Mouse (Mus musculus) MEL (cell line): ENCODE data around the gene Atp6v1g2.
A peak's percentile ranks its signal among the peaks of the same experiment; 100 is the strongest.

ENCODE experiments used
- CTCF ChIP-seq, 3 experiments: IDR thresholded peaks in 2 of 3; conservative IDR thresholded peaks in 1 of 3; 2 replicates each; pipeline ENCODE4 v1.5.1; 2011 to 2012; ENCODE audit warnings: low read length in 3 of 3, low read depth in 2 of 3, mild to moderate bottlenecking in 2 of 3, improper control_type of control experiment in 1 of 3, inconsistent platforms in 1 of 3, mixed read lengths in 1 of 3, moderate library complexity in 1 of 3; ENCODE audit not compliant: control insufficient read depth in 1 of 3, insufficient read depth in 1 of 3, poor library complexity in 1 of 3, severe bottlenecking in 1 of 3
- E2F4 ChIP-seq: IDR thresholded peaks from 2 replicates; pipeline ENCODE4 v1.6.1; 2011; ENCODE audit warnings: low read depth, low read length, improper control_type of control experiment, borderline replicate concordance
- MAFK ChIP-seq: IDR thresholded peaks from 2 replicates; pipeline ENCODE4 v1.6.1; 2011; ENCODE audit warnings: low read depth, mild to moderate bottlenecking, low read length, improper control_type of control experiment, borderline replicate concordance
- MAX ChIP-seq: IDR thresholded peaks from 2 replicates; pipeline ENCODE4 v1.6.1; 2011; ENCODE audit warnings: low read length, improper control_type of control experiment
- MYB ChIP-seq: IDR thresholded peaks from 2 replicates; pipeline ENCODE4 v1.6.1; 2011; ENCODE audit warnings: mild to moderate bottlenecking, low read depth, low read length, improper control_type of control experiment
- POLR2A ChIP-seq, 2 experiments: IDR thresholded peaks; 2 replicates each; pipeline ENCODE4 v1.6.1; 2011 to 2012; ENCODE audit warnings: low read length in 2 of 2, mild to moderate bottlenecking in 2 of 2, control low read depth in 1 of 2, improper control_type of control experiment in 1 of 2, low read depth in 1 of 2, moderate library complexity in 1 of 2; ENCODE audit not compliant: control insufficient read depth in 1 of 2, insufficient read depth in 1 of 2, poor library complexity in 1 of 2
- POLR2AphosphoS2 ChIP-seq: IDR thresholded peaks from 2 replicates; pipeline ENCODE4 v1.6.1; 2011; ENCODE audit warnings: low read length, improper control_type of control experiment
- TBP ChIP-seq: IDR thresholded peaks from 2 replicates; pipeline ENCODE4 v1.8.0; 2011; ENCODE audit warnings: low read depth, low read length, improper control_type of control experiment
- TCF12 ChIP-seq: IDR thresholded peaks from 2 replicates; pipeline ENCODE4 v1.6.1; 2014; ENCODE audit warnings: low read depth, mild to moderate bottlenecking, inconsistent platforms, low read length, improper control_type of control experiment, moderate library complexity
- ZNF384 ChIP-seq: IDR thresholded peaks from 2 replicates; pipeline ENCODE4 v1.6.1; 2012; ENCODE audit warnings: low read depth, mild to moderate bottlenecking, inconsistent platforms, low read length, improper control_type of control experiment

GRCm38 (mm10) chr17:35245731-35246623, 12.5 kb downstream of the Atp6v1g2 start:
- TF ChIP-seq MYB: no peak
- peak; percentile 19 to 57 (median 46); a peak in 5 of 6 replicates for TF ChIP-seq CTCF (IDR thresholded peaks at IDR 0.05 in 2 of 3, conservative IDR thresholded peaks at IDR 0.05 in 1 of 3; ENCODE audit: control insufficient read depth in 1 of 3, insufficient read depth in 1 of 3, low read depth in 2 of 3, low read length in 3 of 3, poor library complexity in 1 of 3, severe bottlenecking in 1 of 3)
- TF ChIP-seq TCF12: no peak
- TF ChIP-seq TBP: no peak
- TF ChIP-seq POLR2A (IDR thresholded peaks at IDR 0.05; ENCODE audit: control insufficient read depth in 1 of 2, insufficient read depth in 1 of 2, low read depth in 1 of 2, low read length in 2 of 2, poor library complexity in 1 of 2): 0 out of 4 replicates have a peak, but pooled peaks of 1 of the 2 experiments have one; percentile 3
- no peak for TF ChIP-seq POLR2AphosphoS2
- no peak for TF ChIP-seq ZNF384
- no peak for TF ChIP-seq E2F4
- TF ChIP-seq MAFK: no peak
- peak; percentile 52; the same call in 1 of the 2 replicates for TF ChIP-seq MAX
